Mouse (Mus musculus) ES-E14 (cell line): ENCODE measurements around the gene Pitpnm1. TPM values are rescaled to one million over a fixed set of nuclear protein-coding genes. Genes with fewer than 3 reads are reported as not detected.

ENCODE experiments used
- DNase-seq: peaks from one replicate; pipeline ENCODE4 v3.0.0-alpha.2; 2013; ENCODE audit warnings: low read depth, low spot score
- H3K27ac ChIP-seq: 2 replicates; pipeline ENCODE4 v1.5.1; 2012; ENCODE audit warnings: low read depth, mild to moderate bottlenecking, low read length, moderate library complexity, mixed read lengths; ENCODE audit not compliant: poor library complexity, insufficient read depth, severe bottlenecking
- H3K36me3 ChIP-seq: 2 replicates; pipeline ENCODE4 v1.6.1; 2012; ENCODE audit warnings: mild to moderate bottlenecking, low read length, moderate library complexity, mixed read lengths; ENCODE audit not compliant: control insufficient read depth, poor library complexity, insufficient read depth, severe bottlenecking
- H3K4me1 ChIP-seq, 2 experiments: fragments of 150-350 bp in 1 of 2; sonication (generic) in 1 of 2; 2 replicates each; pipeline ENCODE4 v1.6.1; 2012; ENCODE audit warnings: low read length in 2 of 2, mild to moderate bottlenecking in 1 of 2, mixed read lengths in 1 of 2; ENCODE audit not compliant: control insufficient read depth in 2 of 2, insufficient read depth in 2 of 2, poor library complexity in 1 of 2
- H3K4me3 ChIP-seq, 2 experiments: fragments of 150-350 bp in 1 of 2; sonication (generic) in 1 of 2; 2 replicates each; pipeline ENCODE4 v1.5.1; 2012; ENCODE audit warnings: low read length in 2 of 2, low read depth in 1 of 2, mild to moderate bottlenecking in 1 of 2, mixed read lengths in 1 of 2; ENCODE audit not compliant: insufficient read depth in 1 of 2, poor library complexity in 1 of 2, severe bottlenecking in 1 of 2
- H3K9ac ChIP-seq: 2 replicates; pipeline ENCODE4 v1.6.1; 2012; ENCODE audit warnings: low read depth, mild to moderate bottlenecking, low read length, mixed read lengths; ENCODE audit not compliant: poor library complexity, insufficient read depth, severe bottlenecking
- H3K9me3 ChIP-seq: fragments of 150-350 bp; sonication (generic); 2 replicates; pipeline ENCODE4 v1.6.1; 2012; ENCODE audit warnings: low read depth, mild to moderate bottlenecking, low read length; ENCODE audit not compliant: control insufficient read depth, insufficient read depth
- CHD2 ChIP-seq: IDR thresholded peaks from 2 replicates; pipeline ENCODE4 v1.6.1; 2014; ENCODE audit warnings: mild to moderate bottlenecking, low read depth, low read length, inconsistent platforms
- HCFC1 ChIP-seq: IDR thresholded peaks from 2 replicates; pipeline ENCODE4 v1.6.1; 2012; ENCODE audit warnings: low read length, inconsistent platforms, borderline replicate concordance; ENCODE audit not compliant: insufficient read depth
- MAFK ChIP-seq: IDR thresholded peaks from 2 replicates; pipeline ENCODE4 v1.6.1; 2014; ENCODE audit warnings: mild to moderate bottlenecking, low read depth, low read length, inconsistent platforms; ENCODE audit not compliant: insufficient read depth
- ZC3H11A ChIP-seq: IDR thresholded peaks from 2 replicates; pipeline ENCODE4 v1.6.1; 2012; ENCODE audit warnings: low read depth, mild to moderate bottlenecking, inconsistent platforms, low read length, borderline replicate concordance
- ZNF384 ChIP-seq: IDR thresholded peaks from 2 replicates; pipeline ENCODE4 v1.6.1; 2012; ENCODE audit warnings: low read depth, low read length, inconsistent platforms
- in situ Hi-C, 2 experiments: fragments of 600-800 bp; cut with MboI; formaldehyde crosslinking; loops; one replicate each; pipeline ENCODE4 v1.15.1; 2025; ENCODE audit warnings: low sequenced_read_pairs in 2 of 2, inconsistent platforms in 1 of 2; ENCODE audit not compliant: unreplicated experiment in 2 of 2
- total RNA-seq: library from RNA; depleted of rRNA; stranded (reverse); fragments of 300-350 nt; gene quantifications from 2 replicates; pipeline ENCODE4 v1.2.3, GENCODE M21; 2012

Gene Pitpnm1
- total RNA-seq, 1 experiment, result 10.5 TPM

DNA sequence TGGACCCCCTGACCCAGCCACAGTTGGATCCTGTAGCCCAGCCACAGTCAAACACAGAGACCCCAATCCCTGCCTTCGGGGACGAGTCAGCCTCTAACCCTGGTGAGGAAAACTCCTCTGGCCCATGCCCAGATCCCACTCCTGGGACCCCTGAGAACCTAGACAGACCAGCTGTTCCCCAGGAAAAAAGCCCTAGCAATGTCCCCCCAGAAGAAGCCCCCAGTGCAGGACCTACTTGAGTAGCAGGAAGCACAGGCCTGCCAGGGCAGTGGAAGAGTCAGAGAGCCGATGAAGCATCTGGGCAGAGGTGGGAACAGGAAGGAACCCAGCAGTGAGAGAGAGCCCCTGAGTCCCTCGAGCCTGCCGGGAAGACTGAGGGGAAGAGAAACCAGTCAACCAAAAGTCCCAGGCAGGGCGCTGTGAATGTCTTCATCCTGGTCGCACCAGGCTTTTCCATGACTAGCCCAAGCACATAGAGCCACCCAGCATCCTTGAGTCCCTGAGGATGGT is 44.0 kb downstream of the Pitpnm1 start, which contains the start of gene Cabp4:
Gene Cabp4, minus strand, starts transcription at position 275 of the 510 bp plus-strand sequence.
- Histone ChIP-seq H3K36me3 (no peaks in the 10 kb centered on the region), H3K9me3 (no peaks in the 10 kb centered on the region), H3K4me1 (peaks cover 3 to 10% of the 10 kb centered on the region in 2 experiments; a peak in 2 of 4 replicates), H3K9ac (no peak within 1 kb of the TSS), H3K27ac (no peak within 1 kb of the TSS), H3K4me3 (no peak within 1 kb of the TSS)
- DNase-seq, result no peak
- TF ChIP-seq CHD2 (no peak), HCFC1 (no peak)
- in situ Hi-C loops, result no loop called here

DNA sequence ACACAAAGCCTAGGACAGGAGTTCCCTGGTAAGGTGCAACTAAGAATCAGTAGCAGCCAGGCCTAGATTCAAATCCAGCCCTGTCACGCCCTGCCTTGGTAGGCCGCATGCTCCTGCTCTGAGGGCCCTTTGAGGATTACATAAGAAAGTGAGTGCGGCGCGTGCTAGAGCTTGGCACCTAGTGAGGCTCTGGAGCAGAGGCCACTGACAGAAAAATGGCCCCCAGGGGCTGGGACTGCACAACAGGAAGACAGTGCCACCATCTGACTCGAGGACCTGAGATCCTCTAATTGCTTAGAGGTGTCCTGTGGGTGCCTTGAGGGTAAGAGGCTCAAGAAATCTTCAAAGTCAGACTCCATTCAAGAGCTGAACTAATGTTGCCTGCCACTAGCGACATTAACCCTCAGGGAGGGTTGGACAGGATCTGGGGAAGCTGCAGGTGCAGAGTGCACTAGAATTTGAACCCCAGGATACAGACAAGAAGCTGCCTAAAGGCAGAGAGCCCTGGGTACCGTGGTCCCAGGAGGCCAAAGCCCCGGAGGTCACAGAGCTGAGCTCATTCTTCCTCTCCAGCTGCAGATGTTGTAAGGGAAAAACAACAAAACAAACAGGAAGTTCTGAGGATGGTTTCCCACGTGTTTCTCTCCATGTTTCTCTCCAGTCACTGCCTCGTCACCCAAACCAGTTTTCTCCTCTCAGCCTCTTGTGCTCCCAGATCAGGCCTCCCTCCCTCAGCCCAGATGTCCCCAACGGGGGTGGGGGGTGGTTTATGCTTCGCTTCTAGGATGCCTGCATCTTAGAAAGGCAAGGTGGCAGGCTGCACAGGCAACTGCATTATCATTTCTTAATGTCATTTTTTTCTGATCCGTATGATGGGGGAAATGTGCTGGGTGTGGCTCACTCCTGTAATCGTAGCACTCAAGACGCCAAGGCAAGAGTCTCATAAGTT is 45.0 kb downstream of the Pitpnm1 start:
- in situ Hi-C loops, result no loop called here

DNA sequence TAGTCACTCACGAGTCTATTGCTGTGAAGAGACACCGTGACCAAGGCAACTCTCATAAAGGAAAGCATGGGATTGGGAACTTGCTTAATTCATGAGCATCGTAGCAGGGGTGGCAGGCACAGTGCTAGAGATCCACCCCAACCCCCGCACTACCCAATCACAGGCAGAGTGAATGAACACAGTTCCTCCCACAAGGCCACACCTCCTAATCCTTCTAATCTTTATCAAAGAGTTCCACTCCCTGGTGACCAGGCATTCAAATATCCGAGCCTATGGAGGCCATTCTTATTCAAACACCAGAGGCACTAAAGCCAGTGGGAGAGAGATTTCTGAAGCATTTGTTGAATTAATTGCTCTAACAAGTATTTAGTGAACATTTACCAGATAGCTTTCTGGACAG is 46.1 kb downstream of the Pitpnm1 start:
- DNase-seq, result no peak
- no peak overlapping the region for H3K9ac ChIP-seq
- no peak overlapping the region for H3K27ac ChIP-seq
- peaks cover 11% of the 10 kb centered on the region; the same call in 1 of the 2 replicates for H3K36me3 ChIP-seq
- peaks cover 3 to 25% of the 10 kb centered on the region in 2 experiments; a peak in 3 of 4 replicates for H3K4me1 ChIP-seq
- no peaks in the 10 kb centered on the region for H3K9me3 ChIP-seq
- in situ Hi-C loops, result no loop called here
- TF ChIP-seq ZC3H11A (no peak), HCFC1 (no peak), ZNF384 (no peak), CHD2 (no peak), MAFK (no peak)
- H3K4me3 ChIP-seq, result no peak overlapping the region

More for the DNA sequence above, 45.0 kb downstream of the Pitpnm1 start:
- H3K27ac ChIP-seq, result no peak overlapping the region
- DNase-seq, result no peak
- peaks cover 3 to 18% of the 10 kb centered on the region in 2 experiments; a peak in 2 of 4 replicates for H3K4me1 ChIP-seq
- TF ChIP-seq ZNF384 (no peak), CHD2 (no peak), MAFK (no peak), ZC3H11A (no peak), HCFC1 (no peak)
- H3K4me3 ChIP-seq, result no peak overlapping the region
- H3K36me3 ChIP-seq, result peaks cover 1% of the 10 kb centered on the region; the same call in 1 of the 2 replicates
- H3K9me3 ChIP-seq, result no peaks in the 10 kb centered on the region
- no peak overlapping the region for H3K9ac ChIP-seq

DNA sequence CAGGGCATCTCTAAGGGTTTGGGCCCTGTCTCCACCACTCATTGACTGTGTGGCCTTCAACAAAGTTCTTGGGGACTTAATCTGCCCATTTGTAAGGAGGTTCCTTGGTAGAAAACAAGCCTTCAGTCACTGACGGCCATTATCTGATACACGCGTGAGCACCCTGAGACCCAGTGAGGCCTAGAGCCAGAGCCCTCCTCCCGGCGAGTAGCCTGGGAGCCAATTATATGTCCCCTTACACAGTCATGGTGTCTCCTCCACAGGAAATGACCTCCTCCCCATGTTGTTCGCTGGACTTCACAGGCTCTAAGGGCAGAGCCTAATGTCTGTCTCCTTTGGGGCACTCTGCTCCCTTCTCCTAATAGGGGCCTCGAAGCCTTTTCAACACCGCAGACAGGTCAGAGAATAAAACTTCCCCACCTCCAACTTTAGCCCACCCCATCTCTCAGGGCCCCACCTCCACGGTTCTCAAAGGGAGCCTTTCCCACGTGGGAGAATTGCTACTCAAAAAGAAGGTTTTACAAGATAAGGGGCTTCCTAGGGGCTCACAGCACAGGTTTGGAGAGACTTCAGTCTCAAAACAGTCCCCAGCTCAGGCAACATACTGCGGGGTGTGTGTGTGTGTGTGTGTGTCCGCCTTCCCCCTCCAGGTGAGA is 46.7 kb downstream of the Pitpnm1 start:
- no peaks in the 10 kb centered on the region for H3K9me3 ChIP-seq
- peaks cover 16% of the 10 kb centered on the region; the same call in 1 of the 2 replicates for H3K36me3 ChIP-seq
- H3K9ac ChIP-seq, result no peak overlapping the region
- TF ChIP-seq MAFK (no peak), ZC3H11A (no peak), HCFC1 (no peak), CHD2 (no peak), ZNF384 (no peak)
- in situ Hi-C loops, result no loop called here
- no peak overlapping the region for H3K27ac ChIP-seq
- peaks cover 3 to 29% of the 10 kb centered on the region in 2 experiments for H3K4me1 ChIP-seq
- no peak overlapping the region for H3K4me3 ChIP-seq
- DNase-seq, result no peak
